Comparison of ENCODE assay signal across 1 mouse cellular context in the genomic region with DNA sequence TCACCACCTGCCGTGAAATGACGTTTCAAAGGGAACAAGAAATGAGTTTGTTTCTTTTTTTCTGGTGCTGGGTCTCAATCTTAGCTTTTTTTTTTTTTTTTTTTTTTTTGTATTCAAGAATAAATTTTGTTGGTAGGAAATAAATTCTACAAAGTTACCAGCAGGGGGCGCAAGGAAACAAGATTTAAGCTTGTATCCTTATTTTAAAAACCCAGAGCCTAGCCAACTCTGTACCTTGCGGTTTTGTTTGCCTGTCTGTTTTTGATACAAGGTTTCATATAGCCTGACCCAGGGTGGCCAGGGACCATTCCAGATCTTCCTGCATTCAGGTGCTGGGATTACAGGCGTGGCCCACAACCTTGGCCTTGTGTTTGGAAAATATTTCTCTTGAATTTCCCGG.
A peak's percentile ranks its signal among the peaks of the same experiment; 100 is the strongest.
TF ChIP-seq lines count a peak whose summit lies in the region.

No protein-coding gene starts in this region.

TF ChIP-seq in CH12.LX, 34 proteins besides CTCF, POLR2A, EP300 and RAD21:
- TF ChIP-seq MAFK (IDR thresholded peaks at IDR 0.05; ENCODE audit: insufficient replicate concordance, low read length): no peak
- TF ChIP-seq JUN (IDR thresholded peaks at IDR 0.05; ENCODE audit: insufficient read depth, low read depth, low read length): no peak
- peak; percentile 64 for TF ChIP-seq ZC3H11A (IDR thresholded peaks at IDR 0.05; ENCODE audit: low read depth, low read length)
- TF ChIP-seq UBTF (IDR thresholded peaks at IDR 0.05; ENCODE audit: low read depth, low read length): no peak
- no peak for TF ChIP-seq PAX5 (IDR thresholded peaks at IDR 0.05; ENCODE audit: low read length)
- no peak for TF ChIP-seq E2F4 (IDR thresholded peaks at IDR 0.05; ENCODE audit: insufficient replicate concordance, low read depth, low read length)
- TF ChIP-seq TCF12 (IDR thresholded peaks at IDR 0.05; ENCODE audit: low read depth, low read length): no peak
- TF ChIP-seq CHD2 (IDR thresholded peaks at IDR 0.05; ENCODE audit: low read length): no peak
- TF ChIP-seq MEF2A (IDR thresholded peaks at IDR 0.05; ENCODE audit: borderline replicate concordance, low read depth, low read length): 0 out of 2 replicates have a peak, but pooled peaks have one; percentile 22
- TF ChIP-seq SMC3 (IDR thresholded peaks at IDR 0.05; ENCODE audit: low read depth, low read length): peak; percentile 74
- TF ChIP-seq TBP (conservative IDR thresholded peaks at IDR 0.05; ENCODE audit: low read depth, low read length): no peak
- no peak for TF ChIP-seq GABPA (IDR thresholded peaks at IDR 0.05; ENCODE audit: insufficient replicate concordance, low read depth, low read length)
- peak; percentile 59 for TF ChIP-seq IRF4 (IDR thresholded peaks at IDR 0.05; ENCODE audit: low read depth, low read length)
- TF ChIP-seq JUND (conservative IDR thresholded peaks at IDR 0.05; ENCODE audit: low read depth, low read length): no peak
- no peak for TF ChIP-seq ETS1 (conservative IDR thresholded peaks at IDR 0.05; ENCODE audit: low read depth, low read length)
- peak; percentile 97 for TF ChIP-seq ZNF384 (IDR thresholded peaks at IDR 0.05; ENCODE audit: low read depth, low read length)
